Mouse (Mus musculus) heart, adult 2 months (tissue): ENCODE results near the gene Spast. TPM values are rescaled to one million over a fixed set of nuclear protein-coding genes. Genes with fewer than 3 reads are reported as not detected.

Source experiments
- DNase-seq, 2 experiments: peaks; one replicate each; pipeline ENCODE4 v3.0.0; 2021
- H3K27ac ChIP-seq: fragments of 200-600 bp; 2 replicates; pipeline ENCODE4 v1.8.1; 2022
- H3K27me3 ChIP-seq: fragments of 200-500 bp; 2 replicates; pipeline ENCODE4 v1.6.1; 2012; ENCODE audit warnings: mild to moderate bottlenecking, low read length, inconsistent platforms, mixed read lengths; ENCODE audit not compliant: control insufficient read depth, insufficient read depth
- H3K36me3 ChIP-seq: fragments of 200-500 bp; 2 replicates; pipeline ENCODE4 v1.6.1; 2012; ENCODE audit warnings: low read length, inconsistent platforms; ENCODE audit not compliant: control insufficient read depth, insufficient read depth
- H3K4me1 ChIP-seq: fragments of 200-500 bp; 2 replicates; pipeline ENCODE4 v1.6.1; 2011; ENCODE audit warnings: low read length; ENCODE audit not compliant: control insufficient read depth, insufficient read depth
- H3K4me3 ChIP-seq: fragments of 200-600 bp; 2 replicates; pipeline ENCODE4 v1.8.1; 2022
- H3K79me2 ChIP-seq: fragments of 200-500 bp; replicated peaks from 2 replicates; pipeline ENCODE4 v1.6.1; 2012; ENCODE audit warnings: mild to moderate bottlenecking, inconsistent platforms, low read length, moderate library complexity, mixed read lengths; ENCODE audit not compliant: control insufficient read depth, insufficient read depth
- H3K9ac ChIP-seq: fragments of 200-500 bp; 2 replicates; pipeline ENCODE4 v1.6.1; 2012; ENCODE audit warnings: low read depth, mild to moderate bottlenecking, control low read depth, inconsistent platforms, low read length, mixed read lengths
- CTCF ChIP-seq: fragments of 200-600 bp; IDR thresholded peaks from 2 replicates; pipeline ENCODE4 v1.8.1; 2022; ENCODE audit warnings: antibody characterized with exemption, mild to moderate bottlenecking, moderate library complexity
- EP300 ChIP-seq: fragments of 200-500 bp; IDR thresholded peaks from 2 replicates; pipeline ENCODE4 v1.6.1; 2011; ENCODE audit warnings: low read depth, low read length, control low read depth; ENCODE audit not compliant: insufficient read depth
- POLR2A ChIP-seq: fragments of 200-500 bp; IDR thresholded peaks from 2 replicates; pipeline ENCODE4 v1.6.1; 2011; ENCODE audit warnings: mild to moderate bottlenecking, low read depth, low read length, control low read depth; ENCODE audit not compliant: insufficient read depth
- WGBS: fragments of 180-500 bp; shearing (Covaris S2); methylation state at CpG from one replicate; pipeline ENCODE4 v1.1.7; 2018; 5-methylcytosine and 5-hydroxymethylcytosine counted together
- intact Hi-C: fragments of 180-260 bp; cut with DNase I; formaldehyde crosslinking; loops from one replicate; pipeline ENCODE4 v1.15.1; 2025
- polyA plus RNA-seq: library from polyadenylated mRNA; depleted of rRNA; stranded (reverse); fragments of >200 nt; gene quantifications from 2 replicates; pipeline ENCODE4 v1.2.3, GENCODE M21; 2012
- total RNA-seq, 2 experiments: library from RNA; stranded (reverse); gene quantifications; 2 replicates each; pipeline ENCODE4 v1.2.3; 2021

Spast gene
- total and polyA plus RNA-seq, 3 experiments = 4.2 to 33.5 (median 29.2) TPM

DNA sequence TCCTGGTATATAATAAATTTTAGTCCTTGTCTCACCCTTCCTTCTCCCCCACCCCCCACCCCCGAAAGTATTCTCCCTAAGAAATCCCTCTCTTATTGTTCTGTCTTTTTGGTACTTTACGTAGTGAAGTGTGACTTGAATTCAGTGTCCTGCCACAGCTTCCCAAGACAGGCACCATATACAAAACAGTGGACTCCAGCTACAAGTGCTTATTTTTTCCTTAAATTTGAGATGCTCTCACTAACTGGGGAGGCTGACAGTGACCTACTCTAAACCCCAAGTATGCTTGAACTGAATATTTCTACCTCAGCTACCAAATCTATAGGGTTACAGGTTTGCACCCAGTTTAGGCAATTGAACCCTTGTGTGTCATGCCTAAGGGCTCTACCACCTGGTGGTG lies 55.6 kb downstream of the Spast start:
- no peak overlapping the region for H3K27ac ChIP-seq
- TF ChIP-seq POLR2A (no peak), EP300 (no peak), CTCF (no peak)
- H3K4me3 ChIP-seq = no peak overlapping the region
- H3K4me1 ChIP-seq = peaks cover 2% of the 10 kb centered on the region
- intact Hi-C loops = loop anchor here (2.0 to 10.0 kb wide), 4 partner anchors 56 to 370 kb away; partner anchors contain the start of genes Spast and Ttc27
- DNase-seq = no peak
- H3K27me3 ChIP-seq = no peaks in the 10 kb centered on the region
- H3K79me2 ChIP-seq = 0 out of 2 replicates have a peak, but pooled peaks cover 2% of the 10 kb centered on the region
- H3K36me3 ChIP-seq = no peaks in the 10 kb centered on the region
- 83% methylated on average over 2 of the region's 2 CpGs for WGBS
- no peak overlapping the region for H3K9ac ChIP-seq

DNA sequence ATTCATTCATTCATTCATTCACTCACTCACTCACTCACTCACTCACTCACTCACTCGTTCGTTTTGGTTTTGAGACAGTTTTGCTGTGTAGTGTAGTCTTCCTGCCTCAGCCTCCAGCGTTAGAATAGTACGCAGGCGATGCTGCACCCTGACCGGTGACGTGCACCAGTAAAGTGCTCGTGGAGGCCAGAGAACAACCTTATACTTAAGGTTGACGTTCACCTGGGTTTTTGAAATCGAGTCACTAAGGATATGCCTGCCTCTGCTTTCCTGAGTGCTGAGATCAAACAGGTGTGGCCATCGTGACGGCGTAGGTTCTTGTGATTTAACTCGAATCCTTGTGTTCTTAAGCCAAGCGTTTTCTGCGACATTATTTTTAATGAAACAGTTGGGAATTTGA lies 56.1 kb downstream of the Spast start:
- no peaks in the 10 kb centered on the region for H3K36me3 ChIP-seq
- H3K27ac ChIP-seq = peak overlapping the region; percentile 91
- intact Hi-C loops = loop anchor here (2.0 to 10.0 kb wide), 5 partner anchors 56 to 370 kb away; partner anchors contain the start of genes Memo1, Spast and Ttc27
- H3K79me2 ChIP-seq = 0 out of 2 replicates have a peak, but pooled peaks cover 2% of the 10 kb centered on the region
- no peak for TF ChIP-seq POLR2A
- no peak for TF ChIP-seq CTCF
- no peak for TF ChIP-seq EP300
- 19% methylated on average over 16 of the region's 16 CpGs for WGBS
- H3K27me3 ChIP-seq = no peaks in the 10 kb centered on the region
- DNase-seq = peak in 1 of 2 experiments; percentile 27
- H3K4me1 ChIP-seq = peaks cover 2% of the 10 kb centered on the region
- peak overlapping the region; percentile 43 for H3K9ac ChIP-seq
- H3K4me3 ChIP-seq = peak overlapping the region; percentile 93

DNA sequence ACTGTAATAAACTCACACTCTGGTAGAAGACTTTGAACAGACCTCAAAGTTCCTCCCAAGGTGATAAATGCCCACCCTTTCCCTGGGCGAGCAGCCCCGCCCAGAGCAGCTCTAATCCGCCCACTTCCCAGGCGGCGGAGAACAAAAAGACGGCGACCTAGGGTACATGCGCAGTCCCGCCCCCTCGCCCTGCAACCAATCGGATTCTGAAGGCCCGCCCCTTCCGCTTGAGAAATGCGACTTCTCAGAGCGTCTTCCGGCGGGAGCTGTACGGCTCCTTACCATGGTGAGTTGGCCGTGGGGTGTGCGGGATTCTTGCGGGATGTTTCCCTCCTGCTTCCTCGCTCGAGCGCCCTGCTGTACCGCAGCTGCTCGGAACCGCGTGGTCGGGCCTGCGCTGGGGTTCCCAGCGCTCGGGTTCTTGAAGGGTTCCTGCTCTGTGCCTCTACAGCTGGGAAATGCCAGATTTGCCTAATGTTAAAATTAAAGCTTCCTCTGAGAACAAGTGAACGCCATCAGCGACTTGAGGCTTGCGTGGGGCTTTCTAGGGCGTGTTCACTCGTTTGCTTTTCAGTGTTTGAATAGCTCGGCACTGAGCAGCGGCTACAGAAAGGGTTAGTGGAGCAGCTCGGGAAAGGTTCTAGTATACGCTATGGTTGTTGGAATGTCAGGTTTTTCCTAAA lies 56.7 kb downstream of the Spast start, which contains the start of gene Slc30a6:
Gene Slc30a6 (plus strand): TSS at position 226 of the 683 bp plus-strand sequence.
- peak within 1 kb of the TSS; percentile 93 for H3K4me3 ChIP-seq
- H3K9ac ChIP-seq = peak within 1 kb of the TSS; percentile 96
- 1% methylated on average over 41 of the region's 41 CpGs for WGBS
- 0 out of 2 replicates have a peak, but pooled peaks have one; percentile 32 for TF ChIP-seq EP300
- TF ChIP-seq CTCF = no peak
- peak; percentile 92 for TF ChIP-seq POLR2A
- H3K4me1 ChIP-seq = peaks cover 2% of the 10 kb centered on the region
- peak within 1 kb of the TSS; percentile 91 for H3K27ac ChIP-seq
- H3K27me3 ChIP-seq = no peaks in the 10 kb centered on the region
- peak; percentile 96 to 97 for DNase-seq
- no peaks in the 10 kb centered on the region for H3K36me3 ChIP-seq
- intact Hi-C loops = loop anchor here (2.0 to 10.0 kb wide), 4 partner anchors 57 to 371 kb away; partner anchors contain the start of genes Memo1, Spast and Ttc27
- H3K79me2 ChIP-seq = 0 out of 2 replicates have a peak, but pooled peaks cover 2% of the 10 kb centered on the region

DNA sequence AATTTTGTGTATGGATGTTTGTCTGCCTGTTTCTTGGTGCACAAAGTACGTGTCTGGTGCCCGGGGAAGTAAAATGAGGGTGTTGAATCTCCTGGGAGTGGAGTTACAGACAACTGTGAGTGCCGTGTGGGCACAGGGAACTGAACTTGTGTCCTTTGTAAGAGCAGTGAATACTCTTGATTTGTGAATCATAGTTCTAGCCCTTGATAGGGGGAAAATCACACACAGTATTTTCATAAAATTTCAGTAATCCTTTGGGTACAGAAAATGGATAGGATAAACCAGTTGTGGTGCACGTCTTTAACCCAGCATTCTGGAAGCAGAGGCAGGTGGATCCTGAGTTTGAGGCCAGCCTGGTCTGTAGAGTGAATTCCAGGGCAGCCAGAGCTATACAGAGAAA lies 58.0 kb downstream of the Spast start:
- no peak for TF ChIP-seq CTCF
- TF ChIP-seq POLR2A = no peak
- TF ChIP-seq EP300 = no peak
- 57% methylated on average over 4 of the region's 4 CpGs for WGBS
- intact Hi-C loops = loop anchor here (5.0 to 10.0 kb wide), 3 partner anchors 99 to 372 kb away; partner anchors contain the start of genes Memo1 and Ttc27
- no peaks in the 10 kb centered on the region for H3K36me3 ChIP-seq
- peaks cover 2% of the 10 kb centered on the region for H3K4me1 ChIP-seq
- DNase-seq = no peak
- H3K27me3 ChIP-seq = no peaks in the 10 kb centered on the region
- no peak overlapping the region for H3K4me3 ChIP-seq
- H3K27ac ChIP-seq = no peak overlapping the region
- H3K9ac ChIP-seq = no peak overlapping the region
- 0 out of 2 replicates have a peak, but pooled peaks cover 2% of the 10 kb centered on the region for H3K79me2 ChIP-seq

DNA sequence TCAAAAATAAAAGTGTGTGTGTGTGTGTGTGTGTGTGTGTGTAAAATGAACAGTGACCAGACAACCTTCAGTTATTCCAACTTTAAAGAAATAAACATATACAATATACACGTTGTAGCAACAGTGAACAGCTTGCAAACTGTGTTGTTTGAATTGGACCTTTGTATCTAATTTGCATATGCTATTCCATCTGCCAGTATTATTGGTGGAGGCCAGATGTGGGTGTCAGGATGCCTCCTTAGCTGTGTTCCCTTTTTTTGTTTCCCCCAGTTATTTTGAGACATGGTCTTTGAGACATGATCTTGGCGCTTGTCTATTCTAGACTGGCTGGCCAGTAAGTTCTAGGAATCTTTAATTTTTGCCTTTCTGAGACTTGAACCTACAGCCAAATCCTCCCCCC lies 58.4 kb downstream of the Spast start:
- no peak overlapping the region for H3K27ac ChIP-seq
- no peak overlapping the region for H3K9ac ChIP-seq
- H3K79me2 ChIP-seq = 0 out of 2 replicates have a peak, but pooled peaks cover 2% of the 10 kb centered on the region
- 79% methylated on average over 2 of the region's 2 CpGs for WGBS
- TF ChIP-seq CTCF = no peak
- no peak for TF ChIP-seq EP300
- no peak for TF ChIP-seq POLR2A
- peaks cover 2% of the 10 kb centered on the region for H3K4me1 ChIP-seq
- no peak for DNase-seq
- no peak overlapping the region for H3K4me3 ChIP-seq
- H3K27me3 ChIP-seq = no peaks in the 10 kb centered on the region
- intact Hi-C loops = loop anchor here (5.0 to 10.0 kb wide), 3 partner anchors 100 to 372 kb away; partner anchors contain the start of genes Memo1 and Ttc27
- H3K36me3 ChIP-seq = no peaks in the 10 kb centered on the region
